Mouse (Mus musculus): Measurements from ENCODE around the gene Gm10972. TPM values are rescaled to one million over a fixed set of nuclear protein-coding genes. Genes with fewer than 3 reads are reported as not detected.
"Not testable (repeated sequence)": the region's sequence is repeated elsewhere in the genome, so short reads cannot be mapped to it uniquely, and the experiment has no call there.

The Gm10972 gene
- polyA plus RNA-seq, 1 experiment from 2014 or later = not detected

- not testable (repeated sequence) for H3K4me2 ChIP-seq (replicated peaks); H3K4me3 ChIP-seq (replicated peaks); ATAC-seq; H3K9ac ChIP-seq (replicated peaks); H3K27ac ChIP-seq; H3K27me3 ChIP-seq; H3K4me1 ChIP-seq (replicated peaks); H3K36me3 ChIP-seq; H3K9me3 ChIP-seq
- 71% methylated on average over 4 of the region's 5 CpGs for WGBS
Observed at GRCm38 (mm10) chr3:94665060-94665802, 22.3 kb downstream of the Gm10972 start.

DNA sequence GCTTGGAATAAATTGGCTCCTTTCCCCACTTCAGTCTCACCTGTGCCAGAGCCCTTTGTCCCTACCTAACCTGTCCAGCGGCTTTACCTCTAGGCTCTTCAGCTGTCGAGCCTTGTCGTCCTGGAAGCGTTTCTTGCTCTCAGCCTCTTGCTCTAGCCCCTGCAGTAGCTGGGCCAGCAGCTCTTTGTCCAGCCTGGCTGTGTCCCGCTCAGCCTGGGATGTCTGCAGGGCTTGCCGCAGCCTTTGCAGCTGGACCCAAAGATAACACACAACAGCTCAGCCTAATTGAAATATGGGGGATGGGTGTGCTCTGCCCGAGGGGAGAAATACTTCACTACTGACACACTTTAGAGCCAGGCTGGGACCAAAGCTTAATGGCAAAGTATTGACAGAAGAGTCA lies 23.0 kb downstream of the Gm10972 start:
- not testable (repeated sequence) for H3K4me1 ChIP-seq (replicated peaks); H3K27me3 ChIP-seq; H3K36me3 ChIP-seq; H3K4me2 ChIP-seq (replicated peaks); H3K9ac ChIP-seq (replicated peaks); H3K27ac ChIP-seq; H3K4me3 ChIP-seq (replicated peaks); ATAC-seq; H3K9me3 ChIP-seq
- WGBS = 39% methylated on average over 7 of the region's 7 CpGs

DNA sequence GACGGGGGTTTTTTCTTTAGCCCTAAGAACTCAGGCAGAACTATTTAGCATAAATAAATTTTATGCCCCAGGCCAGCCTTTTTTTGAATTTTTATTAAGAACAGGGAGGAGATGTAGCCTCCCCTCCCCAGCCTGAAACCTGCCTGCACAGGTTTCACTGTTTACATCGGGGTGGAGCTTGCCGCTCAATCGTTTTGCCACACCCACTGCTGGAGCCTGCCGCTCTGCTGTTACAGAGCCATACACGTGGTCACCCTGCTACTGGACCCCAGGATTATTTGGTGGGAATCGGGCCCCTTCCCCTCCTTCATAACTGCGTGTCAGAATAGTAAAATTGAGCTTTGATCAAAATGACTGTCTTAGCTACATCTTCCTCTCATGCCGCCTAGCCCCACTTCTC lies 32.2 kb downstream of the Gm10972 start:
- H3K4me1 ChIP-seq (replicated peaks); H3K9me3 ChIP-seq; H3K4me3 ChIP-seq (replicated peaks); H3K4me2 ChIP-seq (replicated peaks); H3K27me3 ChIP-seq; H3K9ac ChIP-seq (replicated peaks); ATAC-seq; H3K27ac ChIP-seq; H3K36me3 ChIP-seq: not testable (repeated sequence)
- 92% methylated on average over 9 of the region's 9 CpGs for WGBS

DNA sequence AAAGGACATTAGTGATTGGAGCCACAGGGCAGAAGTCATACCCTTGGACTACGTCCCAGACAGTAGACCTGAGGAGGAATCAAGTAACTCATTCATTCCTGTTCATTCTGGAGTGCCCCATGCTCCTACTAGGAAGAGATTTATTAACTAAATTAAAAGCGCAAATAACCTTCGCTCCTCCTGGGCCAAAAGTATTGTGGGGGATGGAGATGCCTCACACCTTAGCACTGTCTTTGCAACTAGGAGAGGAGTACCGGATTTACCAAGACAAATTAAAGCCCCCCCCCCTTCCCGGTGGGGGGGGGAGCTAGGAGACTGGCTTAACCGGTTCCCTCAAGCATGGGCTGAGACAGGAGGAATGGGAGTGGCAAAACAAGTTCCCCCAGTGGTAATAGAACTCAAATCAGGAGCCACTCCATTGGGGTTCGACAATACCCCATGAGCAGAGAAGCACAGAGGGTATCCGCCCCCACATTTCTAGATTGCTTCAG lies 36.5 kb downstream of the Gm10972 start:
- WGBS = 80% methylated on average over 8 of the region's 8 CpGs
- H3K27me3 ChIP-seq = no peaks in the 10 kb centered on the region
- no peaks in the 10 kb centered on the region for H3K9me3 ChIP-seq
- H3K4me1 ChIP-seq (replicated peaks) = no peaks in the 10 kb centered on the region
- H3K27ac ChIP-seq = no peak overlapping the region
- H3K36me3 ChIP-seq = no peaks in the 10 kb centered on the region
- H3K4me3 ChIP-seq (replicated peaks) = no peak overlapping the region
- H3K4me2 ChIP-seq (replicated peaks) = no peak overlapping the region
- H3K9ac ChIP-seq (replicated peaks) = no peak overlapping the region
- ATAC-seq = no peak

- not testable (repeated sequence) for H3K9ac ChIP-seq (replicated peaks); H3K4me2 ChIP-seq (replicated peaks); H3K36me3 ChIP-seq; H3K27me3 ChIP-seq; H3K4me1 ChIP-seq (replicated peaks); ATAC-seq; H3K9me3 ChIP-seq; H3K27ac ChIP-seq; H3K4me3 ChIP-seq (replicated peaks)
- 91% methylated on average over 12 of the region's 12 CpGs for WGBS
Observed at GRCm38 (mm10) chr3:94680032-94680431, 37.1 kb downstream of the Gm10972 start.

GRCm38 (mm10) chr3:94680783-94681182 lies 37.9 kb downstream of the Gm10972 start:
- Histone ChIP-seq H3K4me2 (replicated peaks) (no peak overlapping the region), H3K36me3 (no peaks in the 10 kb centered on the region), H3K4me1 (replicated peaks) (no peaks in the 10 kb centered on the region), H3K27me3 (no peaks in the 10 kb centered on the region), H3K27ac (no peak overlapping the region), H3K9me3 (no peaks in the 10 kb centered on the region), H3K9ac (replicated peaks) (no peak overlapping the region), H3K4me3 (replicated peaks) (no peak overlapping the region)
- 94% methylated on average over 16 of the region's 16 CpGs for WGBS
- no peak for ATAC-seq

DNA sequence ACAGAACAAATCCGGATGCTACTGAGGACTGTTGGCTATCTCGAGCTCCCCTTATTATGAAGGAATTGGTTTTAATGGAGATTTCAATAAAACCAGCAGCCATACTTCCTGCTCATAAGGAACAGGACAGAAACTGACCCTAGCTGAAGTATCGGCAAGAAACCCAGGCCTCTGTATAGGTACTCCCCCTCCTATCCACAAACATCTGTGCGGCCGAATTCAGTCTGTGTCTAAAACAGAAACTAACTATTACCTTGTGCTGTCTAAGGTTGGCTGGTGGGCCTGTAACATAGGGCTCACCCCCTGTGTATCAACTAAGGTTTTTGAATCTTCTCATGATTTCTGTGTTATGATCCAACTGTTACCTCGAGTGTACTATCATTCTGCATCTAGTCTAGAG lies 40.7 kb downstream of the Gm10972 start:
- H3K27ac ChIP-seq = no peak overlapping the region
- no peaks in the 10 kb centered on the region for H3K9me3 ChIP-seq
- ATAC-seq = no peak
- H3K4me2 ChIP-seq (replicated peaks) = no peak overlapping the region
- H3K4me3 ChIP-seq (replicated peaks) = no peak overlapping the region
- 88% methylated on average over 6 of the region's 6 CpGs for WGBS
- H3K9ac ChIP-seq (replicated peaks) = no peak overlapping the region
- no peaks in the 10 kb centered on the region for H3K36me3 ChIP-seq
- no peaks in the 10 kb centered on the region for H3K4me1 ChIP-seq (replicated peaks)
- H3K27me3 ChIP-seq = no peaks in the 10 kb centered on the region

DNA sequence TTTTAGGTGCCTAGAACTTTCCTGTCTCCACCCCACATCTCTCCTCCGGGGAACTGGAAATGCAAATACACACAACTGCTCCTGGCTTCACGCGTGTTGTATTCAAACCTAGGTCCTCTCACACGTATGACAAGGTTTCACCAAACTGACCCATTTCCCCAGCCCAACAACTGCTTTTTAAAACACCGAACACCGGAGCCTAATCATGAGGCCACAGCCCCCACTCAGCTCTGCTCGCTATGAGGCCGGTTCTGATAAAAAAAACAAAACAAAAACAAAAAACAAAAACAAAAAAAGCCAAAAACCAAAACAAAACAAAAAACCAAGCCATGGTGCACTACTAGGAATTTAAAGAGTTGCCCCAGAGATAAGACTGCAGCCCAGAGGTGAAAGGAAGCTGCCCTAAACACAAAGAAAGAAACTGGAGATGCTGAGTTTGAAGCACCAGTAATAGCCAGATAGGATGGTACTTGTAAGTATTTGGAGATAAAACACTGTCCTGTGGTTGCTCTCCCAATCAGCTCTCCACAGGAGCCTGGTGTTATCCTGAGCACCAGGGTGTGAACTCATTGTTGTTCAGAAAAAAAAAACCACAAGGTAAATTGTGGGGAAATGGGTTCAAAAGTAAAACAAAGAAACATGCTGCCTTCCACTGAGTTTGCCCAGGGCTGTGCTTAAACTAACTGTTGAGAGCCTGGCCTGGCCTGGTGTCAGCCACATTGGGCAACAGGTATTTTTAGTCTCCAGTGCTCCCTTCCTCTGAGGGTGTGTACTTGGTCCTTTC lies 43.3 kb downstream of the Gm10972 start:
- WGBS = 90% methylated on average over 8 of the region's 8 CpGs
- H3K9me3 ChIP-seq; H3K4me1 ChIP-seq (replicated peaks); ATAC-seq; H3K9ac ChIP-seq (replicated peaks); H3K4me2 ChIP-seq (replicated peaks); H3K27ac ChIP-seq; H3K36me3 ChIP-seq; H3K27me3 ChIP-seq; H3K4me3 ChIP-seq (replicated peaks): not testable (repeated sequence)

- not testable (repeated sequence) for H3K27me3 ChIP-seq; H3K27ac ChIP-seq; H3K4me1 ChIP-seq (replicated peaks); H3K9me3 ChIP-seq; H3K4me2 ChIP-seq (replicated peaks); H3K36me3 ChIP-seq; ATAC-seq; H3K4me3 ChIP-seq (replicated peaks); H3K9ac ChIP-seq (replicated peaks)
- WGBS = 83% methylated on average over 3 of the region's 3 CpGs
Observed at GRCm38 (mm10) chr3:94688698-94689097, 45.8 kb downstream of the Gm10972 start.

DNA sequence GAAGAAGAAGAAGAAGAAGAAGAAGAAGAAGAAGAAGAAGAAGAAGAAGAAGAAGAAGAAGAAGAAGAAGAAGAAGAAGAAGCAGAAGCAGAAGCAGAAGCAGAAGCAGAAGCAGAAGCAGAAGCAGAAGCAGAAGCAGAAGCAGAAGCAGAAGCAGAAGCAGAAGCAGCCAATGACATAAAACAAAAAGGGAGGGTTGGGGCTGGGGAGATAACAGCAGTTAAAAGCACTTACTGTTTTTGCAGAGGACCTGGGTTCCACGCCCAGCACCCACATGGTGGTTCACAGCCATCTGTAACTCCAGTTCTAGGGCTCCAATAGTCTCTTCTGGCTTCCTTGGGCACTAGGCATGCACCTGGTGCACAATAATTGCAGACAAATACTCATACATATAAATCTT lies 46.3 kb downstream of the Gm10972 start:
- ATAC-seq; H3K4me2 ChIP-seq (replicated peaks); H3K4me1 ChIP-seq (replicated peaks); H3K4me3 ChIP-seq (replicated peaks); H3K9me3 ChIP-seq; H3K36me3 ChIP-seq; H3K27me3 ChIP-seq; H3K9ac ChIP-seq (replicated peaks); H3K27ac ChIP-seq: not testable (repeated sequence)
- WGBS = 68% methylated on average over 1 of the region's 1 CpGs

GRCm38 (mm10) chr3:94690162-94690561 lies 47.2 kb downstream of the Gm10972 start:
- not testable (repeated sequence) for H3K4me2 ChIP-seq (replicated peaks); H3K4me3 ChIP-seq (replicated peaks); H3K9me3 ChIP-seq; H3K4me1 ChIP-seq (replicated peaks); H3K9ac ChIP-seq (replicated peaks); ATAC-seq; H3K27me3 ChIP-seq; H3K27ac ChIP-seq; H3K36me3 ChIP-seq
- 64% methylated on average over 6 of the region's 6 CpGs for WGBS

GRCm38 (mm10) chr3:94690616-94691247 lies 47.8 kb downstream of the Gm10972 start:
- Histone ChIP-seq H3K27ac (no peak overlapping the region), H3K36me3 (no peaks in the 10 kb centered on the region), H3K27me3 (no peaks in the 10 kb centered on the region), H3K4me3 (replicated peaks) (no peak overlapping the region), H3K9ac (replicated peaks) (no peak overlapping the region), H3K4me2 (replicated peaks) (no peak overlapping the region), H3K9me3 (no peaks in the 10 kb centered on the region), H3K4me1 (replicated peaks) (no peaks in the 10 kb centered on the region)
- ATAC-seq = no peak
